ENCODE assay signal across 8 mouse cellular contexts in genomic region chr1:66992764-66993163, GRCm38 (mm10). TPM values are rescaled to one million over a fixed set of nuclear protein-coding genes. Genes with fewer than 3 reads are reported as not detected.
DNase-seq lines count a peak whose midpoint lies in the region; ATAC-seq and TF ChIP-seq lines count a peak whose summit lies in the region.

No protein-coding gene starts in this region.

- H3K36me3 ChIP-seq in midbrain, embryonic 15.5 days (replicated peaks) = no peaks in the 10 kb centered on the region

- H3K4me1 ChIP-seq in midbrain, embryonic 15.5 days = no peaks in the 10 kb centered on the region

- no peaks in the 10 kb centered on the region for H3K9me3 ChIP-seq in midbrain, embryonic 15.5 days

- peak; percentile 63 for TF ChIP-seq CTCF in left cerebral cortex, adult 2 months (IDR thresholded peaks at IDR 0.05)
- TF ChIP-seq CTCF in brain, embryonic 14.5 days (IDR thresholded peaks at IDR 0.05; ENCODE audit: borderline replicate concordance, extremely low read depth, insufficient read depth, insufficient read length) = 0 out of 2 replicates have a peak, but pooled peaks have one; percentile 1

- intact Hi-C loops in left cerebral cortex, adult 2 months (cut with DNase I) = loop anchor here (2.0 kb wide), 1 partner anchor 96 kb away; no protein-coding TSS in a partner anchor

- TF ChIP-seq POLR2A in brain, embryonic 14.5 days (IDR thresholded peaks at IDR 0.05; ENCODE audit: borderline replicate concordance, extremely low read depth, insufficient read depth, insufficient read length, poor library complexity, severe bottlenecking) = no peak

- no peak for ATAC-seq in midbrain, embryonic 15.5 days (replicated peaks)

- no peaks in the 10 kb centered on the region for H3K27me3 ChIP-seq in midbrain, embryonic 15.5 days (replicated peaks)

- no peak overlapping the region for H3K4me3 ChIP-seq in left cerebral cortex, adult 2 months
- H3K4me3 ChIP-seq in midbrain, embryonic 15.5 days = no peak overlapping the region

- no peak overlapping the region for H3K27ac ChIP-seq in left cerebral cortex, adult 2 months
- no peak overlapping the region for H3K27ac ChIP-seq in midbrain, embryonic 15.5 days

- H3K4me2 ChIP-seq in midbrain, embryonic 15.5 days = no peak overlapping the region

- peak; percentile 34 to 51 for DNase-seq in cerebellum, postnatal 10 days
- no peak for DNase-seq in cerebellum, adult 9-11 months
- DNase-seq in left cerebral cortex, adult 2 months (ENCODE audit: extremely low spot score in 1 of 2, low spot score in 2 of 2) = no peak
- DNase-seq in left cerebral cortex, adult 8-10 months (ENCODE audit: low spot score in 2 of 2) = no peak
- peak; percentile 70 for DNase-seq in brain, embryonic 14.5 days (ENCODE audit: low read depth)
- DNase-seq in lung, postnatal 10 days = peak; percentile 60
- no peak for DNase-seq in gastrocnemius, postnatal 10 days

- no peak overlapping the region for H3K9ac ChIP-seq in midbrain, embryonic 15.5 days

RNA-seq across cellular contexts. Expression of gene Lancl1, which starts 45.9 kb away (rescaled TPM):
- total RNA-seq in left cerebral cortex, adult 2 months (2021) = 100 to 1,000 TPM; 187 to 219 TPM
- total RNA-seq in left cerebral cortex, adult 8-10 months (2022) = 100 to 1,000 TPM; 196 to 219 (median 217) TPM
- 152 and 247 TPM in 2 replicates for polyA plus RNA-seq in brain, embryonic 14.5 days (2012; rRNA removed)
- 10 to 100 TPM; 29.8 to 36.0 TPM for total RNA-seq in gastrocnemius, postnatal 10 days (2021)
- polyA plus RNA-seq in midbrain, embryonic 15.5 days (2015; fragmentation: Nextera tagmentation; extraction: Ambion mirVana) = 164 and 175 TPM in 2 replicates

RNA-seq across cellular contexts. Expression of gene Myl1, which starts 47.6 kb away (rescaled TPM):
- total RNA-seq in left cerebral cortex, adult 2 months (2021) = under 1 TPM; 0.47 to 0.95 TPM
- 1 to 10 TPM in 3 of 4 experiments, not detected in 1; 1.8 to 8.0 (median 5.0) TPM for total RNA-seq in left cerebral cortex, adult 8-10 months (2022)
- polyA plus RNA-seq in brain, embryonic 14.5 days (2012; rRNA removed) = 1.3 and 1.4 TPM in 2 replicates
- over 10,000 TPM; 26,825 to 29,046 TPM for total RNA-seq in gastrocnemius, postnatal 10 days (2021)
- 0.66 and 0.81 TPM in 2 replicates for polyA plus RNA-seq in midbrain, embryonic 15.5 days (2015; fragmentation: Nextera tagmentation; extraction: Ambion mirVana)

Comparison
In these comparisons a context has a peak if more than half of its experiments do, and no peak if none do; other contexts are left out.
1. DNase-seq: peak in cerebellum, postnatal 10 days (2 of 2), brain, embryonic 14.5 days (single experiment) and lung, postnatal 10 days (single experiment); none in cerebellum, adult 9-11 months (single experiment), left cerebral cortex, adult 2 months (0 of 2), left cerebral cortex, adult 8-10 months (0 of 2) and gastrocnemius, postnatal 10 days (single experiment).
2. RNA of gene Lancl1, which starts 45.9 kb away (total RNA-seq): 187 to 219 TPM in left cerebral cortex, adult 2 months and 196 to 219 TPM in left cerebral cortex, adult 8-10 months; 29.8 to 36.0 TPM in gastrocnemius, postnatal 10 days; every median in the first group is over 4 times any median in the second.
3. RNA of gene Myl1, which starts 47.6 kb away (total RNA-seq): 26,825 to 29,046 TPM in gastrocnemius, postnatal 10 days; 1.8 to 8.0 TPM in left cerebral cortex, adult 8-10 months and 0.47 to 0.95 TPM in left cerebral cortex, adult 2 months; every median in the first group is over 1,000 times any median in the second.